Mouse (Mus musculus) liver, embryonic 15.5 days (tissue): Measurements from ENCODE around the gene Gm4871. TPM values are rescaled to one million over a fixed set of nuclear protein-coding genes. Genes with fewer than 3 reads are reported as not detected.
"Not testable (repeated sequence)": the region's sequence is repeated elsewhere in the genome, so short reads cannot be mapped to it uniquely, and the experiment has no call there.

Source experiments
- ATAC-seq: fragments of 200-750 bp; cut with Nextera tagmentation; 2 replicates; pipeline ENCODE4 v1.8.0; 2017; ENCODE audit warnings: moderate number of reproducible peaks, mild to moderate bottlenecking, moderate library complexity; ENCODE audit not compliant: insufficient read depth
- H3K27ac ChIP-seq: fragments of 300-500 bp; sonication (generic); replicated peaks from 2 replicates; pipeline ENCODE4 v1.5.1; 2015; ENCODE audit warnings: mild to moderate bottlenecking, inconsistent platforms
- H3K27me3 ChIP-seq: fragments of 300-500 bp; sonication (generic); 2 replicates; pipeline ENCODE4 v1.6.1; 2015; ENCODE audit warnings: mild to moderate bottlenecking, inconsistent platforms
- H3K36me3 ChIP-seq: fragments of 300-500 bp; sonication (generic); replicated peaks from 2 replicates; pipeline ENCODE4 v1.6.1; 2015; ENCODE audit warnings: moderate library complexity, mild to moderate bottlenecking, inconsistent platforms
- H3K4me1 ChIP-seq: fragments of 300-500 bp; sonication (generic); replicated peaks from 2 replicates; pipeline ENCODE4 v1.6.1; 2015; ENCODE audit warnings: inconsistent platforms
- H3K4me2 ChIP-seq: fragments of 300-500 bp; sonication (generic); 2 replicates; pipeline ENCODE4 v1.6.1; 2015; ENCODE audit warnings: moderate library complexity, mild to moderate bottlenecking, inconsistent platforms
- H3K4me3 ChIP-seq: fragments of 300-500 bp; sonication (generic); replicated peaks from 2 replicates; pipeline ENCODE4 v1.5.1; 2015; ENCODE audit warnings: mild to moderate bottlenecking, inconsistent platforms
- H3K9ac ChIP-seq: fragments of 300-500 bp; sonication (generic); 2 replicates; pipeline ENCODE4 v1.6.1; 2015; ENCODE audit warnings: moderate library complexity, mild to moderate bottlenecking, inconsistent platforms
- H3K9me3 ChIP-seq: fragments of 300-500 bp; sonication (generic); replicated peaks from 2 replicates; pipeline ENCODE4 v1.6.1; 2016; ENCODE audit warnings: inconsistent platforms
- WGBS: fragments of 180-500 bp; shearing (Covaris S2); methylation state at CpG from one replicate; pipeline ENCODE4 v1.1.7; 2015; ENCODE audit warnings: mixed read lengths; ENCODE audit not compliant: insufficient replicate concordance; 5-methylcytosine and 5-hydroxymethylcytosine counted together
- polyA plus RNA-seq: library from polyadenylated mRNA; unstranded; fragments of >200 nt; fragmentation: Nextera tagmentation; extraction: Ambion mirVana; gene quantifications from 2 replicates; pipeline ENCODE4 v1.2.1, GENCODE M21; 2015

The Gm4871 gene
- not detected in 2 replicates for polyA plus RNA-seq

GRCm38 (mm10) chr5:145032391-145032790 lies at the start of gene Gm4871:
Gm4871 (minus strand) TSS chr5:145032754.
- H3K4me1 ChIP-seq, H3K9ac ChIP-seq, H3K4me2 ChIP-seq, H3K4me3 ChIP-seq, H3K27ac ChIP-seq, H3K9me3 ChIP-seq, ATAC-seq, H3K27me3 ChIP-seq, H3K36me3 ChIP-seq: not testable (repeated sequence)
- 51% methylated on average over 5 of the region's 5 CpGs for WGBS

- ATAC-seq, result no peak
Measured at GRCm38 (mm10) chr5:145081866-145082613, 49.5 kb upstream of the Gm4871 start.

GRCm38 (mm10) chr5:145075081-145075480 lies 42.5 kb upstream of the Gm4871 start:
- Histone ChIP-seq H3K27ac (no peak overlapping the region), H3K4me1 (no peaks in the 10 kb centered on the region), H3K36me3 (no peaks in the 10 kb centered on the region), H3K9ac (no peak overlapping the region), H3K4me2 (no peak overlapping the region), H3K9me3 (no peaks in the 10 kb centered on the region), H3K27me3 (no peaks in the 10 kb centered on the region), H3K4me3 (no peak overlapping the region)
- ATAC-seq, result no peak
- WGBS, result 46% methylated on average over 3 of the region's 3 CpGs

More at GRCm38 (mm10) chr5:145081866-145082613, 49.5 kb upstream of the Gm4871 start:
- Histone ChIP-seq H3K4me2 (no peak overlapping the region), H3K36me3 (no peaks in the 10 kb centered on the region), H3K27ac (no peak overlapping the region), H3K27me3 (no peaks in the 10 kb centered on the region), H3K9me3 (no peaks in the 10 kb centered on the region), H3K4me3 (no peak overlapping the region), H3K4me1 (peaks cover 26% of the 10 kb centered on the region), H3K9ac (no peak overlapping the region)
- WGBS, result 77% methylated on average over 10 of the region's 10 CpGs

- no peaks in the 10 kb centered on the region for H3K36me3 ChIP-seq
- no peak overlapping the region for H3K9ac ChIP-seq
- H3K4me2 ChIP-seq, result no peak overlapping the region
- 0 out of 2 replicates have a peak, but pooled peaks cover 4% of the 10 kb centered on the region for H3K27me3 ChIP-seq
- H3K4me3 ChIP-seq, result no peak overlapping the region
- H3K4me1 ChIP-seq, result no peaks in the 10 kb centered on the region
- WGBS, result 40% methylated on average over 6 of the region's 6 CpGs
- no peaks in the 10 kb centered on the region for H3K9me3 ChIP-seq
- no peak overlapping the region for H3K27ac ChIP-seq
- ATAC-seq, result no peak
Measured at GRCm38 (mm10) chr5:145071342-145071741, 38.8 kb upstream of the Gm4871 start.

- Histone ChIP-seq H3K9me3 (no peaks in the 10 kb centered on the region), H3K27me3 (0 out of 2 replicates have a peak, but pooled peaks cover 4% of the 10 kb centered on the region), H3K9ac (no peak overlapping the region), H3K36me3 (no peaks in the 10 kb centered on the region), H3K4me2 (no peak overlapping the region), H3K4me3 (no peak overlapping the region), H3K4me1 (no peaks in the 10 kb centered on the region), H3K27ac (no peak overlapping the region)
- WGBS, result under 1% methylated on average over 5 of the region's 5 CpGs
- no peak for ATAC-seq
Measured at GRCm38 (mm10) chr5:145069707-145070106, 37.2 kb upstream of the Gm4871 start.

GRCm38 (mm10) chr5:145068863-145069262 lies 36.3 kb upstream of the Gm4871 start:
- H3K4me1 ChIP-seq, result no peaks in the 10 kb centered on the region
- H3K36me3 ChIP-seq, result no peaks in the 10 kb centered on the region
- H3K4me2 ChIP-seq, result no peak overlapping the region
- WGBS, result 40% methylated on average over 3 of the region's 3 CpGs
- H3K27ac ChIP-seq, result no peak overlapping the region
- H3K27me3 ChIP-seq, result 0 out of 2 replicates have a peak, but pooled peaks cover 4% of the 10 kb centered on the region
- H3K9ac ChIP-seq, result no peak overlapping the region
- no peak for ATAC-seq
- no peak overlapping the region for H3K4me3 ChIP-seq
- no peaks in the 10 kb centered on the region for H3K9me3 ChIP-seq

GRCm38 (mm10) chr5:145064765-145065340 lies 32.3 kb upstream of the Gm4871 start:
- WGBS, result 88% methylated on average over 1 of the region's 1 CpGs
- Histone ChIP-seq H3K27ac (no peak overlapping the region), H3K4me2 (no peak overlapping the region), H3K9me3 (no peaks in the 10 kb centered on the region), H3K4me1 (no peaks in the 10 kb centered on the region), H3K9ac (no peak overlapping the region), H3K27me3 (0 out of 2 replicates have a peak, but pooled peaks cover 4% of the 10 kb centered on the region), H3K36me3 (no peaks in the 10 kb centered on the region), H3K4me3 (no peak overlapping the region)
- no peak for ATAC-seq

- no peaks in the 10 kb centered on the region for H3K36me3 ChIP-seq
- WGBS, result 58% methylated on average over 2 of the region's 2 CpGs
- H3K27ac ChIP-seq, result no peak overlapping the region
- no peaks in the 10 kb centered on the region for H3K4me1 ChIP-seq
- no peak for ATAC-seq
- no peaks in the 10 kb centered on the region for H3K27me3 ChIP-seq
- no peaks in the 10 kb centered on the region for H3K9me3 ChIP-seq
- no peak overlapping the region for H3K4me3 ChIP-seq
- no peak overlapping the region for H3K9ac ChIP-seq
- H3K4me2 ChIP-seq, result no peak overlapping the region
Measured at GRCm38 (mm10) chr5:145059524-145059923, 27.0 kb upstream of the Gm4871 start.

- Histone ChIP-seq H3K36me3 (no peaks in the 10 kb centered on the region), H3K4me1 (no peaks in the 10 kb centered on the region), H3K9ac (no peak overlapping the region), H3K9me3 (no peaks in the 10 kb centered on the region), H3K27ac (no peak overlapping the region), H3K4me2 (no peak overlapping the region), H3K27me3 (no peaks in the 10 kb centered on the region), H3K4me3 (no peak overlapping the region)
- WGBS, result 69% methylated on average over 7 of the region's 7 CpGs
- ATAC-seq, result no peak
Measured at GRCm38 (mm10) chr5:145058722-145059121, 26.2 kb upstream of the Gm4871 start.

GRCm38 (mm10) chr5:145057907-145058306 lies 25.4 kb upstream of the Gm4871 start:
- Histone ChIP-seq H3K27me3 (no peaks in the 10 kb centered on the region), H3K4me3 (no peak overlapping the region), H3K4me1 (no peaks in the 10 kb centered on the region), H3K27ac (no peak overlapping the region), H3K9ac (no peak overlapping the region), H3K36me3 (no peaks in the 10 kb centered on the region), H3K9me3 (no peaks in the 10 kb centered on the region), H3K4me2 (no peak overlapping the region)
- ATAC-seq, result no peak
- WGBS, result 59% methylated on average over 8 of the region's 8 CpGs

GRCm38 (mm10) chr5:145054187-145054586 lies 21.6 kb upstream of the Gm4871 start:
- not testable (repeated sequence) for H3K36me3 ChIP-seq, H3K27ac ChIP-seq, H3K4me3 ChIP-seq, H3K4me1 ChIP-seq, ATAC-seq, H3K4me2 ChIP-seq, H3K9ac ChIP-seq, H3K9me3 ChIP-seq, H3K27me3 ChIP-seq
- WGBS, result 36% methylated on average over 3 of the region's 3 CpGs
